Mouse (Mus musculus) lung, postnatal 36 days (tissue): ENCODE results near the gene Cse1l.

Experiments used
- DNase-seq: peaks from one replicate; pipeline ENCODE4 v3.0.0; 2022; ENCODE audit warnings: mixed read lengths

Cse1l gene

DNA sequence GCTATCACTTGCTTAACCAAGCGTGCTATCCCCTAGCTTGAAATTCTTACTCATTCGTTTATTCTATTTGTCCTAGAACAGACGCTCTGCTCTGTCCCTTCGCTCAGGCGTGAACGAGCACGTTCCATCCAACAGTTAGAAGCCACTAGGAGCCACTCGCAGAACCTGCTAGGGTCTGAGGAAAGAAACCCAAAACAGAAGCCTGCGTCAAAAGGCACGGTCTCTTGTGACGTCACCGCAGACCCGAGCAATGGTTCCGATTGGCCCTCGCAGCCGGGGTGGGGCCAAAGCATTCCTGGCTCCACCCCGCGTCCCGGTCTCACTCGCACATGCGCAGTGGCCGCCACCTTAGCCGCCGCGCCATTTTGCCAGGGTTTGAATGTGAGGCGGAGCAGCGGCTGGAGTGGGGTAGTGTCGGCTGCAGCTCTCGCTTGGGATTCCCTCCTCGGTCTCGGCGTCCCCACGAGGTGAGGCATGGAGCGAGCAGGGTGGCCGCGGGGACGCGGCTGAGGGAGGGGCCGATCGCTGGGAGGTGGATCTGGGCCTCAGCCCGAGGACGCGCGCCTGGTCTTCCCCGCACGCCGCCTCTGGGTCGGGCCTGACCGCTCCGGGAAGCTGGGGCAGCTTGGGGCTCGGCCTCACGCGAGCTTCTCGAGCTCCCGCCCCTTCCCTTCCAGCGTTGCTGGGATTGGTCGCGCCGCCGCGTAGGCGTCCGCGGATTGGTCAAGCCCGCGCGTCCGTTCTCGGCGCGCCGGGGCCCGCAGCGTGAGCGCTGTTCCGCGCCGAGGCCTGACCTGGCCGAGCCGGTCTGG is at the start of gene Cse1l:
Cse1l (plus strand) TSS at position 330 of the 812 bp plus-strand sequence.
- DNase-seq: peak; percentile 98

DNA sequence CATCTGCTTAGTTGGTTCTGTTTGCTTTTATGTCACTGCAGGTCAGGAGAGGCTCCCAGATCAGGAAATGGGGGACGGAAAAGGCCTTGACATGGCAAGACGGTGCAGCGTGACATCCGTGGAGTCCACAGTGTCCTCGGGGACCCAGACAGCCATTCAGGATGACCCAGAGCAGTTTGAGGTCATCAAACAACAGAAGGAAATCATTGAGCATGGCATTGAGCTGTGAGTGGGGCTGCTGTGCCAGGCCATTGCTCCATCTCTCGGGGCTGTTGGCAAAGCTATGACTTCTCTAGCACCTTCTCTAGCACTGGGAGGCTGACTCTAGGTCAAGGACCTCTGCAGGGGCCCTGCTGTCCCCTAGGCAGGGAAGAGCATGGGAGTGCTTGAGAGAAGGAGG is 49.5 kb upstream of the Cse1l start:
- DNase-seq: no peak

DNA sequence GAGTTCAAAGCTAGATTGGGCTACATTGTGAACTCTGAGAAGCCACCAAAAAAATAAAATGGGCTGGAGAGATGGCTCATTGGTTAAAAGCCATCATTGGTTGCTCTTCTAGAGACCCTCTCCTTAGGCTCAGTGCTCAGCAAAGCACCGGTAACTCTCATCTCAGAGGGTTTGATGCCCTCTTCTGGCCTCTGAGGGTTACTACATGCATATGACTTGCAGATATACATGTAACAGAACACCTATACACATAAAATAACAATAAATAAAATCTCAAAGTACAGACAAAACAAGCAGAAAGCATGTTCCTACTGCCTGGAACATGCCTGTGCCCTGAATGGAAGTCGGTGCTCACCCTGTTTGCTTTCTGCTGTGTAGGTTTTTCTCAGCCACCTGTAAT is 48.7 kb upstream of the Cse1l start:
- DNase-seq: peak; percentile 30

DNA sequence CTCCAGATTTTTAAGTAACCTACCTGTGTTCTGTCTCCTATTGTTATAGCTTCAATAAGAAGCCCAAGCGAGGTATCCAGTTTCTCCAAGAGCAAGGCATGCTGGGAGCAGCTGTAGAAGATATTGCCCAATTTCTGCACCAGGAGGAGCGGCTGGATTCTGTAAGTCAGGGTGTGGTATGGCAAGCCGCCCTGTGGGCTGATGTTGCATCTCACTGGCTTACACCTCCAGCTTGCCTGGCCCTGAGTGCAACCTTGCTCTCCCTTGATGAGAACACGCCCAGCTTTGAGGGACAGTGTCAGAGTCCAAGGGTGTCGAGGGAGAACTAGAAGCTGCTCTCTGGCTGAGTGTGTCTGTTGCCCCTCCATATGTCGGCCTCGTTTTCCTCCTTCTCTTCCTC is 46.6 kb upstream of the Cse1l start:
- peak; percentile 16 for DNase-seq

DNA sequence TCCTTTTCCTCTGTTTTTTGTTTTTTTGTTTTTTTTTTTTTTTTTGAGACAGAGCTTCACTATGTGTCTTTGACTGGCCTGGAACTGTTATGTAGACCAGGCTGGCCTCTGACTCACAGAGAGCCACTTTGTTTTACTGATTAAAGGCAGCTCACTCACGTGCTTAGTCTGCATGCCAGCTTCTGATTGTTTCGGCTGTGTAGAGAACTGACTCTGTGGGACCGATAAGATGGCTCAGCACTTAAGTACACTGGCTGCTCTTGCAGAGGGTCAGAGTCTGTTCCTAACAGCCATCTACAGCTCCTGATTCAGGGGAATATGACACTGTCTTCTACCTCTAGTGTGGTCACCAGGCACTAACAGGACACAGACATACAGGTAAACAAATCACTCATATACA is 43.3 kb upstream of the Cse1l start:
- DNase-seq: no peak

DNA sequence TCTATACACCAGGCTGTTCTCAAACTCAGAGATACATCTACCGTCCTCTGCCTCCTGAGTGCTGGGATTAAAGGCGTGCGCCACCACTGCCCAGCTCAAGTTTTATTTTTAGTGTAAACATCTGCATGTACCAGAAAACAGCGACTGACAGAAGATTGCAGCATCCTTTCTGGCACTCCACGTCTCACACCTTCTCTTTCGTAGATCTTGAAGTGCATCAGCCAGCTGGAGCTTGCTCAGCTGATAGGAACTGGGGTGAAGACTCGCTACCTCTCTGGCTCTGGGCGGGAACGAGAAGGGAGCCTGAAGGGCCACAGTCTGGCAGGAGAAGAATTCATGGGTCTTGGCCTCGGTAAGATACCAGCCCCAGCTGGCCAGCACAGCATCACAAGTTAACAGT is 40.4 kb upstream of the Cse1l start:
- DNase-seq: no peak

DNA sequence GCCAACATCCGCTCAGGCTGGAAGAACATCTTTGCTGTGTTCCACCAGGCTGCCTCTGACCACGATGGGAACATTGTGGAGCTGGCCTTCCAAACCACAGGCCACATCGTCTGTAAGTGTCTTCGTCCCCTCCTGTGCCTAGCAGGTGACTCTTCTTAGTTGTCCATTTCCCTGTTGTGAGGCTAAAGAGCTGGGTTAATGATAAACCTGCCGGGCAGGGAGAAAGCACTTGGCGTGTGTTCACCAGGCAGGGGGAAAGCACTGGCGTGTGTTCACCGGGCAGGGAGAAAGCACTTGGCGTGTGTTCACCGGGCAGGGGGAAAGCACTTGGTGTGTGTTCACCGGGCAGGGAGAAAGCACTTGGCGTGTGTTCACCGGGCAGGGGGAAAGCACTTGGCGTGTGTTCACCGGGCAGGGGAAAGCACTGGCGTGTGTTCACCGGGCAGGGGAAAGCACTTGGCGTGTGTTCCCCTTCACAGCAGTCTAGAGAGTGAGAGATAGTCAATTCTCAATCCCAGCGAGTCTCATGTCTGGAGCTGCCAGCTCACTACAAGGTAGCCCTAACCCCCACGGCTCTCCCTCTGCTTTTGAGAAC is 35.5 kb upstream of the Cse1l start:
- no peak for DNase-seq

DNA sequence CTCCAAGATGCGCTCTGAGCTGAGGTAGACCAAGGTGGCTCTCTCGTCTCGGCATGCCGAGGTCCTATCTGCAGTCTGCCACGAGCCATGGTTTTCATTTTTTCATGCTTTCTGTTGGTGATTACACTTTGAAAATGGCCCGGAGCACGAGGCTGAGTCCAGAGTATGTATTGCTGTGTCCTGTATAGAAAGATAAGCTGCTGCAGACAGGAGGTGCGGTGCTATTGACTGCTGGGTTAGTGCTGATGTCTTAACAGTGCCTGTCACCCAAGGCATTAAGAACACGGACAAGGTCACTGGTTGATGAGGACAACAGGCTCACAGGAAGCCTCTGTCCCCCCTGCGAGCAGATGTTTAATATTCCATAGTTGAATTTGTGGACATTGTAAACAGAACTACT is 34.9 kb upstream of the Cse1l start:
- no peak for DNase-seq

DNA sequence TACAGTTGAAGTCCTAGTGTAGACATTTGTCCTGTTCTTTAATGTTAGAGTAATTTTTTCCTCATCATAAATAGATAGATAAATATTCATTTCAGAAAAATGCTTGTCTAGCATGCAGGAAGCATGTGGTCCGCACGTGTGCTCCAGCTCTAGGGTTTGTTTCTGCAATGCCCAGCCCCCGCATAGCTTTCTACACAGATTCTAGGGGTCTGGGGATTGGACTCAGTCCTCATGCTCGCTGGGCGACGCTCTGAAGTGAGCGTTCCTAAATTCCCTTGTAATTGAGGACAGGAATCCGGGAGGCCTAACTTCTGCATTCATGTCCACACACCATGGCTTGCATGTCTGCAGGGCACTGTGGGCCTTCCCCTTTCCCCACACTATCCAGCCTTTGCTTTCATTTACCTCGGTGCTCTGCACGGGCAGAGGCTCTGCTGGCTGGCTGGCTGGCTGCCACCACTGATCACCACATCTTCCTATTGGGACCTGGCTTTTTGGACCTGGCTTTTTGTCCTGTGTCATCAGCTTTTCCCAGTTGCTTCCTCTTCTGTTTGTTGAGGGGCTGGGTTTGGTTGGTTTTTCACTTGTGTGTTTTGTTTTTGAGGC is 31.1 kb upstream of the Cse1l start:
- DNase-seq: no peak

DNA sequence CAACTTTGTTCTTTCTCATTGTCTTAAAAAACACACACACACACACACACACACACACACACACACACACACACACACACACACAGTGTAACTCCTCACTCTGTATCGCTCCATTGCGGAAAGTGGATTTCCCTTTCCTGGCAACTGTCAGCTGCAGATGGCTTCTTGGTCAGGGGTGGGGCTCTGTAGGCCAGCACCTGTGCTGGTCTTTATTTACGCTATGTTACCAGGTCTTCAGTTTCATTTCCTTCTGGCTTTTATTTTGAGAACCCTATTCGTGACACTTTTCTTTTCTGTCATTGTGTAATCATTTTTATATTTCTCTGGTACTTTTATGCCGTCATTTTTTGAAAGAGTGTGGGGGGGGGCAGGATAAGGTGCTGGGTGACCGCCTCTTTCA is 30.3 kb upstream of the Cse1l start:
- peak; percentile 12 for DNase-seq

DNA sequence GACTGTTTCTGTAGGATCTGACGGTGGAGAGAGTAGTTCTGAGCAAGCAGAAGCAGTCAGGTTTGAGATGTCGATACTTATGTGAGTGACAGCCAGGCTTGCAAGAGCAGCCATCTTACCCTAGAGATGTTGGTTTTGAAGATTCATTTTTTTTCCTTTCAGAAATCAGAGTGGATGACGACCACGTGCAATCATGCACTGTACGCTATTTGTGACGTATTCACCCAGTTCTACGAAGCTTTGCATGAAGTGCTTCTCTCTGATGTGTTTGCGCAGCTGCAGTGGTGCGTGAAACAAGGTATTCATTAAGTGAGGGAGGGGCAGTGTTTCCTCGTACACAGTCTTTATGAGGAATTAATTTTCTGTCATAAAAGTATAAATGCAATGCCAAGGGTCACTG is 29.5 kb upstream of the Cse1l start:
- no peak for DNase-seq

DNA sequence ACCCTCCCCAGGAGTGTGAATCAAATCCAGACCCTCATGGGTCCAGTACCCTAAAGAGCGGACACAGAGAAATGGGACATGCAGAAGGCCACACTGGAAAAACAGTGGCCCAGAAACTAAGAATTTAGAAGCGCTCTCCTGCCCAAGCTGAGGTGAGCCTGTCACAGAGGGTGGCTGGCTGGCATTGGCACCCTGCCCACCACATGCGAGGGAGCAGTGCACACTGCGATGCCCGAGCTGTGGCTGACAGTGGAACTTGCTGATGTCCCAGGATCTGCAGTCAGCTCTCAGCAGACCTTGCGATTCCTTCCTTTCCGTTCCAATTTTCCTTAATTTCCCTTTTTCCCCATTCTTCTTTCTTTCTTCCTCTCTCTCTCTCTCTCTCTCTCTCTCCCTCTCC is 20.8 kb upstream of the Cse1l start:
- DNase-seq: no peak

DNA sequence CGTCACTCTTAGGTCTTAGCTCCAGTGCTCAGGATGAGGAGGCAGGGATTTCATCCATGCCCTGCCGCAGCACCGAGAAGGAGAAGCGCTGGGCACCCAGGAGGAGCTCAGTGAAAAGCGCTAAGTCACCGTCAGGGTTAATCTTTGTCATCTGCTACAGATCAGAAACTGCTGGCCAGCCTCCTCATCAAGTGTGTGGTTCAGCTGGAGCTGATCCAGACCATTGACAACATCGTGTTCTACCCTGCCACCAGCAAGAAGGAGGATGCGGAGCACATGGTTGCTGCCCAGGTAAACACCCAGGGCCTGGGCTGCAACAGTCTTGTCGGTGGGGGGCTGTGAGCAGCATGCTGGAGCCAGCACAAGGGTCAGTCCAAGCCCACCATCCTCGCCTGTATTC is 20.2 kb upstream of the Cse1l start:
- DNase-seq: no peak

DNA sequence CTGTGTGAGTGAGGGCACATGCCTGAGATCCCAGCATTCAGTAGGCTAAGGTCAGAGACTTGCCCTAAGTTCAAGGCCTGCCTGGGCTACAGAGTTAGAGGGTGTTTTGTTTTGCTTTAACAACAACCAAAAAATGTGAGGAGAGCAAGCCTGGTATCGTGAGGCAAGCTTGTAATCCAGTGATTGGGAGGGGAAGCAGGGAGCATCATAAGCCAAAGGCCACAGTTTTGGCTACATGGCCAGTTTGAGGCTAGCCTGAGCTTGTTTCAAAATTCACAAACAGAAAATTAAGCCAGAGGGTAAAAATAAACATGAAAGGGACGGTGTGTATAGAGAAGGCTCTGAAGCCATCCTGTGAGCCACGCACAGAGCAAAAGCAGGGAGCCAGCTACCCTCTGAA is 19.6 kb upstream of the Cse1l start:
- DNase-seq: no peak

DNA sequence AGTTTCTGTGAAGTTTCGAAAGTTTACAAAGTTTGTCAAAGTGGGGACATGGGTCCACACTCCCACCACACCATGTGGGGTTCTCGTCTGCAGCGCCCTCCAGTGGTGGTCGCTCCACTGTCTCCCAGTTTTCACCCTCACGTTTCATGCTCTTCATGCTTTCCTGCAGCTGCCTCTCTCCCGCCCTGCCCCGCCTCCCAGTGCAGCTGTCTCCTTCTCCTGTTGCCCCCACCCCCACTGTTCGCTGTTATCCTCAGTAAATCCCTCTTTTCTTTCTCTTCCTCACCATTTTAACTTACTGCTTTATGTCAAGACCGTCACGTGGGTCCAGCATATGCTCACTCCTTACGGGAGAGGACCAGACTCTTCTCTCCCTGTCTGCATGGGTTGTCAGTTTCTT is 18.0 kb upstream of the Cse1l start:
- no peak for DNase-seq

DNA sequence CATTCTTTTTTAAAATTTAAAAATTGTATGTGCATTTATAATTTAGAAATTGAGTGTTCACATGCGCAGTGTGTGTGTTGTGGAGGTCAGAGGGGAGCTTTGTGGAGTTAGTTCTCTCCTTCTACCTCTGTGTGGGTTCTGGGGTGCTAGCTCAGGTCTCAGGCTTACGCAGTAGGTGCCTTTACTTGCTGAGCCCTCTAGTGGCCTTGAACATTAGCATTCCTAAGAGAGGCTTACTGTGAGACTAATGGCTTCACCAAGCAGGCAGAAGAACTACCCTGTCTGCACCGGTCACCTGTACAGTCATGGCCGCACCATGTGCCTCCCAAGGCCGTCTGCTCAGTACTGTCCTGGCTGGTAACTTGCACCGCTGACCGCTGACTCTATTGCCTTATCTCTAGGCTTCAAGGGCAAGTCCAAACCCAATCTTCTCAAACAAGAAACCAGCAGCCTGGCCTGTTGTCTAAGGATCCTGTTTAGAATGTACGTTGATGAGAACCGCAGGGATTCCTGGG is 14.4 kb upstream of the Cse1l start:
- no peak for DNase-seq

DNA sequence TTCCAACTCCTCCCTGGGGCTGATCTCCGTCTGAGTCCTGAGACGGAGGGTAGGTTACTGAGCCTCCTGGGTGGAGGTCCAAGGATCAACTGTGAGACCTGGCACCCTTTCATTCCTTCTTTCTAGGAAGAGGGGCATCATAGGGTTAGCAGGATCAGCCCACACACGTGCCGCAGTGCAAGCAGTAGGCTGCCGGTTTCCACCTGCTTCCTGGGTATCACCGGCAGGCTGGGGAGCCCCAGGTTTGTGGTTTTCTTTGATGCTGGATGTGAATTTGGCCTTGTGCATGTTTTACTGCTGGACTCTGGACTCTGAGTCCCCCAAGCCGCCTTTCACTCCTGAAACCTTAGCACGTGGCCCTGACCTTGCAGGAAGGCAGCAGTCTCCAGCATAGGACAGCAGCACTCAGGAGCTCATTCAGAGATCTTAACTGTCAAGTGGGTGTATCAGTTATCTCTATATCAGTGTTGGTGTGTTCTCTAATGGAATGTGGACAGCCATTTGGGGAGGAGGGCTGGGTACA is 13.6 kb upstream of the Cse1l start:
- DNase-seq: no peak

DNA sequence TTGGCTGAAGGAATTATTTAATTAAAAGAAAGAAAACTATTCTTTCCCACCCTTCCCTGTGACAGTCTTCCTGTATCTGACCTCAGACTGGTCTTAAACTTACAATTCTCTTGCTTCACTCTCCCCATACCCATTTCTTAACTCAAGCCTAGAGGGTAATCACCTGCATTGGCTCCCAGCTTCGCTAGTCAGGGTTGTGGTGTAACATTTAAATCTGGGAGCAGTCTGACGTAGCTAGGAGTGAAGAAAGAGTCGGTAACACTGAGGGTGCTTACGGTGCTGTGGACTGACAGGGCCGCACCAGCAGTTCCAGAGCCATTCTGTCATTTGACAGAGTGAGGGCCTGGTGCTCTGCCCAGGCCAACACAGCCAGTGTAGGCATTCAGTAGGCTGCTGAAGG is 12.8 kb upstream of the Cse1l start:
- DNase-seq: no peak

DNA sequence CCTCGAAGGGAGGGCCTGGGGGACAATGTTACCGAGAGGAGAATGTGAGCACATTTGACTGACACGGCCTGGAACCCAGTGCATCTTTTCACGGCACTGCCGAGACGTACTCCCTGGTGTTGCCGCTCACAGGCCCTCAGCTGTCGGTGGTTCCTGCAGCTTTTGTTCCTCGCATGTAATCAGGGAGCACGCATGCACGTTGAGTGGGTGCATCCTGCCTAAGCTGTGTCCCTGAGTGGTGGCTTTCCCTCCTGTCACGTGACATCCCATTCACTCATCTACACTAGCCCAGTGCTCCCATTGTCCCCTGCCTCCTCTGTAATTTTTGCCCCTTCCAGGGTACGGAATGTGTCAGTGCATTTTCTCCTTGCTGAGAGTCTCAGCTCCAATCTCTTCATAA is 9.5 kb upstream of the Cse1l start:
- DNase-seq: no peak

DNA sequence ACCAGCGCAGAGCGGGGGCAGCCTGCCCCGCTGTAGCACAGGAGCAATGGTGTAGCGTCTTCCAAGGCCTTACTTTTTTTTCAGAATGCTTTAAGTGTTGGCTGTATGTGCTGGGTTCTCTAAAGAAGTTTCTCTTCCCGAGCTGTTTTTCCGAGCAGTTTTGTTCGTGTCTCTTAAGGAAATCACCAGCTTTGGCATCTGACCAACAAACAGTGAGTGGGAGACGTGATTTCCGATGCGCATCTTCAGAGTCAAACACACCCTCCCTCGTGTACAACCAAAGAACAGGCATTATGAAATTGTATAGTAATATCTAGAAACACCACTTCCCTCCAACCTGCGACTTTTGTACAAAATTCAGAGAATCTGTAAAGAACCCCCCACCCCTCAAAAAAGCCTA is 8.9 kb upstream of the Cse1l start:
- no peak for DNase-seq

DNA sequence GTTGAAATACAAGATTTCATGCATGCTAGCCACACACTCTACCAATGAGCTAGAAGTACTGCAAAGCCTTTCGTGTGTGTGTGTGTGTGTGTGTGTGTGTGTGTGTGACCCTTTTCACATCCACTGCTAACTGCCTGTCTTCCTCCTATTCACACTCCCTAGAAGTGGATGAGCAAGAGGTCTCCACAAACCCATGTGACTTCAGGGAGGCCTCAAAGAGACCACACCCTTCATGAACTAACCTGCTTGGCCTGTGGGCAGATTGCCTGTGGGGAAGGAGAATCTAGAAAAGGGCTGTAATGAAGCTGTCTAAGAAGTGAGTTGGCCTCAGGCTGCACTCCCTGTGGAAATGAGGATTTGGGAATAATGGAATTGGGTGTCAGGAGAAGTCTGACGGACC is 6.7 kb upstream of the Cse1l start:
- DNase-seq: no peak

DNA sequence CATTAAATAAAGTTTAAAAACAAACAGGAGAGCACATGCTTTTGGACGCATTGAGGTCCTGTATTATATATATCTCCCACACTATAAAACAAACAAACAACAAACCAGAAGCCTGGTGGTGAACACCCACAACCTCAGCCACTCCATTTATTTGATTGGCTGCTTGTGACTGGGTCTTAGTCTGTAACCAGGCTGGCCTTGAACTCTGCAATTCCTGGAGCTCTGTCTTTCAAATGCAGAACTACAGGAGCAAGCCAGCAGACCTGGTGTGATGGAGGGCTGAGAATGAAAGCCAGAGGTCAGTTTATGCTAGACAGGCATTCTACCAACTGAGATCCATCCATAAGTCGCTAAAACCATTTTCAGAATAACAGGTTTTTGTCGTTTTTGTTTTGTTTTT is 6.1 kb upstream of the Cse1l start:
- no peak for DNase-seq

DNA sequence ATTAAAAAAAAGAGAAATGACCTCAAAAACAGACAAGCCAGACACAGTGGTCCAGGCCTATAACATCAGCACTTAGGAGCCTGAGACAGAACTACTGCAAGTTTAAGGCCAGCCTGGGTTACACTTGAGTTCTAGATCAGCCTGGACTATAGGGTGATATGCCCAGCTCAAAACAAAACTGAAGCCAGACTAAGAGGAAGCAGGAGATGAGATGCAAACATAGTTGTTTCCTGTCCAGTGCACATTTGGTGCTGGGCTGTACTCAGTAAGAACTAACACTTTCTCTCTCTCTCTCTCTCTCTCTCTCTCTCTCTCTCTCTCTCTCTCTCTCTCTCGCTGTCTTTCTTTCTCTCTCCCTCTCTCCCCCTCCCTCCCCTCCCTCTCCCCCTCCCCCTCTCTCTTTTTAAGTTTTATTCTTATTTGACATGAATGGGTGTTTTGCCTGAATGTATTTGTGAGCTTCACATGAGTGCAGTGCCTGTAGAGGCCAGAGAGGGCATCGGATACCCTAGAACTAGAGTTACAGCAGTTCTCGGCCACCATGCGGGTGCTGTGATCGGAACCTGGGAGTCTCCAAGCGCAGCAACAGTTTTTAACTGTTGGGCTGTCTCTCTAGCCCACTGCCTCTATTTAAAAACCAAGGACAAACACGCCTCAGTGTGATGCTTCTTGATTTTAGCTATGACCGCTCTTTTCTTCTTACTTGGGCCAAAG is 4.9 kb upstream of the Cse1l start:
- no peak for DNase-seq
